Mouse (Mus musculus) hindbrain, embryonic 15.5 days (tissue): ENCODE measurements around the gene Cldn15. TPM values are rescaled to one million over a fixed set of nuclear protein-coding genes. Genes with fewer than 3 reads are reported as not detected.
"Not testable (repeated sequence)": the region's sequence is repeated elsewhere in the genome, so short reads cannot be mapped to it uniquely, and the experiment has no call there.

Source experiments
- ATAC-seq: fragments of 200-750 bp; cut with Nextera tagmentation; 2 replicates; pipeline ENCODE4 v1.8.0; 2017; ENCODE audit warnings: low read depth, moderate number of reproducible peaks, moderate TSS enrichment; ENCODE audit not compliant: low FRiP score
- H3K27ac ChIP-seq: fragments of 300-500 bp; sonication (generic); replicated peaks from 2 replicates; pipeline ENCODE4 v1.5.1; 2015; ENCODE audit warnings: mild to moderate bottlenecking, inconsistent platforms
- H3K27me3 ChIP-seq: fragments of 300-500 bp; sonication (generic); 2 replicates; pipeline ENCODE4 v1.6.1; 2015; ENCODE audit warnings: control low read depth, inconsistent platforms
- H3K36me3 ChIP-seq: fragments of 300-500 bp; sonication (generic); 2 replicates; pipeline ENCODE4 v1.6.1; 2015; ENCODE audit warnings: control low read depth, inconsistent platforms
- H3K4me1 ChIP-seq: fragments of 300-500 bp; sonication (generic); replicated peaks from 2 replicates; pipeline ENCODE4 v1.6.1; 2015; ENCODE audit warnings: control low read depth, inconsistent platforms
- H3K4me2 ChIP-seq: fragments of 300-500 bp; sonication (generic); 2 replicates; pipeline ENCODE4 v1.6.1; 2015; ENCODE audit warnings: moderate library complexity, mild to moderate bottlenecking, inconsistent platforms
- H3K4me3 ChIP-seq: fragments of 300-500 bp; sonication (generic); 2 replicates; pipeline ENCODE4 v1.5.1; 2015; ENCODE audit warnings: mild to moderate bottlenecking, inconsistent platforms
- H3K9ac ChIP-seq: fragments of 300-500 bp; sonication (generic); 2 replicates; pipeline ENCODE4 v1.6.1; 2015; ENCODE audit warnings: inconsistent platforms
- H3K9me3 ChIP-seq: fragments of 300-500 bp; sonication (generic); 2 replicates; pipeline ENCODE4 v1.6.1; 2016; ENCODE audit warnings: control low read depth, inconsistent platforms
- WGBS: fragments of 180-500 bp; shearing (Covaris S2); methylation state at CpG from one replicate; pipeline ENCODE4 v1.1.7; 2015; 5-methylcytosine and 5-hydroxymethylcytosine counted together
- polyA plus RNA-seq: library from polyadenylated mRNA; unstranded; fragments of >200 nt; fragmentation: Nextera tagmentation; extraction: Ambion mirVana; gene quantifications from 2 replicates; pipeline ENCODE4 v1.2.1, GENCODE M21; 2015

Gene Cldn15
- polyA plus RNA-seq, 1 experiment from 2014 or later = 0.19 TPM

DNA sequence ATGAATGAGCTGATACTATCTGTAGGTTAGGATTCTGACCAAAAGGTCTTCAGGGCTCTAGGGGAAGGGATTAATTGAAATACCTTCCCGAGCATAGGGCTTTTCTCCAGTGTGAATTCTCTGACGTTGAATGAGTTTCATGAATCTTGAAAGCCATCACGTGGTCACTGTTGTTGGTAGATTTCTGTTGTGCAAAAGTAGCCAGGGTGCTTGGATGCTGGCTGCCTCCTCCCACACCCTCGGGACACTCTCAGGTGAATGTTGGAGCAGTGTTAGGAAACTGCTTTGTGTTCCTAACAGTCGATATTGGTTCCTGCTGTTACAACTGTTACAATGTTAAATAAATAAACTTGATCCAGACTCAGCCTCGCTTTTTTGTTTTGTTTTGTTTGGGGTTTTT, 29.7 kb upstream of the Cldn15 start:
- H3K9me3 ChIP-seq = no peaks in the 10 kb centered on the region
- WGBS = 84% methylated on average over 6 of the region's 6 CpGs
- H3K27ac ChIP-seq = no peak overlapping the region
- no peaks in the 10 kb centered on the region for H3K27me3 ChIP-seq
- H3K9ac ChIP-seq = no peak overlapping the region
- H3K4me2 ChIP-seq = no peak overlapping the region
- H3K36me3 ChIP-seq = no peaks in the 10 kb centered on the region
- H3K4me3 ChIP-seq = no peak overlapping the region
- ATAC-seq = no peak
- no peaks in the 10 kb centered on the region for H3K4me1 ChIP-seq

DNA sequence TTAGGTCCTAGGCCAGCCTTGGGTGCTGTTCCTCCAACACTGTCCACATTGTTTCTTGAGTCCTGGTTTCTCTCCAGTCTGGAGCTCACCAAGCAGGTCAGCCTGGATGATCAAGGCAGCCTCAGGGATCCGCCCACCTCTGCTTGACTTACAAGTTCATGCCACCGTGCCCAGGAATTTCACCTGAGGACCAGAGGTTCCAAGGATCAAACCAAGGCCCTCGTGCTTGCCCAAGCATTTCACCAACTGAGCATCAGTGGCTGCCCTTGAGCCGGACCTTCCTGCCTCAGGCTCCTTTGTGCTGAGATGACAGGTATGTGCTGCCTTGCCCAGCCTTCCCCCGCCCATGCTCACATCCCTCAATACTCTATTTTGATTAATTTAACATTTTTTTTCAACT, 28.8 kb upstream of the Cldn15 start:
- Histone ChIP-seq H3K36me3 (no peaks in the 10 kb centered on the region), H3K27ac (no peak overlapping the region), H3K4me3 (no peak overlapping the region), H3K9me3 (no peaks in the 10 kb centered on the region), H3K4me1 (no peaks in the 10 kb centered on the region), H3K27me3 (no peaks in the 10 kb centered on the region), H3K9ac (no peak overlapping the region), H3K4me2 (no peak overlapping the region)
- no peak for ATAC-seq
- WGBS = 94% methylated on average over 5 of the region's 5 CpGs

DNA sequence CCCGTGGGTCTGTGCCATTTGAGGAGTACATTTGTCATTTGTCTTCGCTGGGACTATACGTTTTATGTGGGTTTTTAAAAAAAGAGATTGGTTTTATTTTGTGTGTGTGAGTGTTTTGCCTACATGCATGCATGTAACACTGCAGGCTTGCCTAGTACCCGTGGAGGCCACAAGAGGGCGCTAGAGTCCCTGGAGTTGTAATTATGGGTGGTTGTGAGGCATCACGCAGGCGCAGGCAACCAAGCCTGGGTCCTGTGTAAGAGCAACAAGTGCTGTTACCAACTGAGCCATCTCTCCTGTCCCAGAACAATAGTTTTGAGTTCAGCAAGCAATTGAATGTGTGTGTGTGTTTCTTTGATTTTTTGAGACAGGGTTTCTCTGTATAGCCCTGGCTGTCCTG, 27.1 kb upstream of the Cldn15 start:
- Histone ChIP-seq H3K4me1 (no peaks in the 10 kb centered on the region), H3K4me2 (no peak overlapping the region), H3K27ac (no peak overlapping the region), H3K36me3 (no peaks in the 10 kb centered on the region), H3K9ac (no peak overlapping the region), H3K4me3 (no peak overlapping the region), H3K27me3 (no peaks in the 10 kb centered on the region), H3K9me3 (no peaks in the 10 kb centered on the region)
- no peak for ATAC-seq
- WGBS = 67% methylated on average over 7 of the region's 7 CpGs

DNA sequence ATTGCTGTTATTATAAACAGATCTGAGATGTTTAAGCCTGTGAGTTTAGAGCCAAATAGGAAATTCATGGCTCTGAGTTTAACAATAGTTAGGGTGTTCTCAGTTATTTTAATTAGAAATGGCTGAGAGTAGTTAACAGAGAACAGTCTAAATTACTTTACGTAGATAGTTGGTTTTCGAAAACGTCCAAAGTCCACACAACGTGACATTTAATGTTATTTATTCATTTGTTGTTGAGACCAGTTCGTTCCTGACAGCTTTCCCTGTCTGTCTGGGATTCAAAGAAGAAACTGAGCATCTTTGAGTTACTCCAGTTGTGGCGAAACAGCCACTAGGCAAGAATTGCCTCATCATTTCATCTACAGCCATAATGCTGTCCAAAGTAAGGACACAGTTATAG, 26.4 kb upstream of the Cldn15 start:
- not testable (repeated sequence) for H3K36me3 ChIP-seq, H3K4me2 ChIP-seq, H3K9ac ChIP-seq, ATAC-seq, H3K9me3 ChIP-seq, H3K27me3 ChIP-seq, H3K4me1 ChIP-seq, H3K27ac ChIP-seq, H3K4me3 ChIP-seq
- WGBS = 87% methylated on average over 6 of the region's 6 CpGs

DNA sequence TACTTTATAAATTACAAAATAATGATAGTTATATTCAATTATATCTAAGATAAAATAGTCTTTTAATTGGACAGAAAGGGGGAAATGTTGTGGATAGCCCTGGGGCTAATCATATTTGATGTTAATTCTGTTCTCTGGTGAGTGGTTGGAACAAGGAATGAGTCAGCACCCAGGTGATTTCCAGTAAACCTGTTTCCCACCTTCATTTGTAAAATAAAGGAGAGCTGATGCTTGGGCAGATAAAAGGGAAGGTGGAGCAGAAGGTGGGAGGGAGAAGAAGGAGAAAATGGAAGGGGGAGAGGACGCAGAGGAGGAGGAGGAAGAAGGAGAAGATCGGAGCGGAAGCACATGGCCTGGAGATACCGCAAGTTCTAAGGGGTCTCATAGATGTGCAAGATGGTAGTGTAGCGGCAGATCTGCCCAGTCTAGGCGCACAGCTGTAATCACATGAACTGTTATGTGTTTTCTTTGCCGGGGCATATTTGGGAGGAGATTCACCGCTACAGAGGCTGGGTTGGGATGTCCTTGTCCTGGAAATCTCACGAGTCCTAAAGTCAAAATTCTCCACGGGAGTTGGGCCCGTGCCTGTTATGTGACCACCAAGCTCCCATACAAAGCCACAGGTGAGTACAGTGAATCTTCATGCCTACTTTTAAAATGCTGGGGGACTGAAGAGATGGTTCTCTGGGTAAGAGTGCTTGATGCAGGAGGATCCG, 25.4 kb upstream of the Cldn15 start:
- Histone ChIP-seq H3K27ac (no peak overlapping the region), H3K4me2 (no peak overlapping the region), H3K36me3 (no peaks in the 10 kb centered on the region), H3K4me3 (no peak overlapping the region), H3K9ac (no peak overlapping the region), H3K27me3 (no peaks in the 10 kb centered on the region), H3K4me1 (no peaks in the 10 kb centered on the region), H3K9me3 (no peaks in the 10 kb centered on the region)
- WGBS = 91% methylated on average over 12 of the region's 12 CpGs
- no peak for ATAC-seq

DNA sequence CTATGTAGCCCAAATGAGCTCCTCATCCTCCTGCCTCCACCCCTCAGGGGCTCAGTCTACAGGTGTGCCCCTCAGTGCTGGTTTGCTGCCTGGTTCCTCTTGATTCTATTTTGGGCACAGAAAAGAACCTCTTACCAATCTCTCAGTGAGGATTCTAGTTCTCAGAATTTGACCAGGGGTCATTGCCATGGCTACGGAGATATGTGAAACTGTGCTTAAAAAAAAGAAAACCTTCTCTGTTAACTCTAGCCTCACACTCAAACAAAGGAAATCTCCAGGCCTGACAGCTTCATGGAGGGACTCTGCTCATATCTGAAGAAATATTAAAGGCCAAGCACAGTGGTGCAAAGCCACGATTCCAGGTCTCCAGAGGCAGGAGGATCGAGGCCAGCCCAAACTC, 23.6 kb upstream of the Cldn15 start:
- no peak overlapping the region for H3K4me2 ChIP-seq
- H3K9ac ChIP-seq = no peak overlapping the region
- no peak overlapping the region for H3K27ac ChIP-seq
- H3K27me3 ChIP-seq = no peaks in the 10 kb centered on the region
- H3K36me3 ChIP-seq = no peaks in the 10 kb centered on the region
- ATAC-seq = no peak
- no peak overlapping the region for H3K4me3 ChIP-seq
- 78% methylated on average over 3 of the region's 3 CpGs for WGBS
- H3K9me3 ChIP-seq = no peaks in the 10 kb centered on the region
- H3K4me1 ChIP-seq = no peaks in the 10 kb centered on the region

DNA sequence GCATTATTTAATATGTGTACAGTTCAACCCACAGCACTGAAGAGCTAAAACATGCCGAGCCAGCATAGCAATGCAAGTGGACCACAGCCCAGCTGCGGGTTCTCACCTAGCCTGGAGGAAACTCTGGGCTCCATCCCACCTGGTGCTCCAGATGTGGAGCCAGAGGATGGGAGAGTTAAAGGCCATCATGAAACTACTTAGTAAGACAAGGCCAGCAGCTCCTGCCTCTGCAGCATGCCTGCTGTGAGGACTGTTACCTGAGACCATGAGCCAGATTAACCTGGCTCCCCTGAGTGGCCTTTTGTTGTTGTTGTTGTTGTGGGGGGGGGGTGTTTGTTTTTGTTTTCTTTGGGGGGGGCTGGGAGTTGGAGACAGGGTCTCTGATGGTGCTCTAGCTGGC, 23.0 kb upstream of the Cldn15 start:
- no peaks in the 10 kb centered on the region for H3K36me3 ChIP-seq
- no peak overlapping the region for H3K27ac ChIP-seq
- 78% methylated on average over 2 of the region's 2 CpGs for WGBS
- H3K4me1 ChIP-seq = no peaks in the 10 kb centered on the region
- no peak overlapping the region for H3K9ac ChIP-seq
- no peaks in the 10 kb centered on the region for H3K27me3 ChIP-seq
- H3K9me3 ChIP-seq = no peaks in the 10 kb centered on the region
- no peak overlapping the region for H3K4me3 ChIP-seq
- no peak for ATAC-seq
- no peak overlapping the region for H3K4me2 ChIP-seq

DNA sequence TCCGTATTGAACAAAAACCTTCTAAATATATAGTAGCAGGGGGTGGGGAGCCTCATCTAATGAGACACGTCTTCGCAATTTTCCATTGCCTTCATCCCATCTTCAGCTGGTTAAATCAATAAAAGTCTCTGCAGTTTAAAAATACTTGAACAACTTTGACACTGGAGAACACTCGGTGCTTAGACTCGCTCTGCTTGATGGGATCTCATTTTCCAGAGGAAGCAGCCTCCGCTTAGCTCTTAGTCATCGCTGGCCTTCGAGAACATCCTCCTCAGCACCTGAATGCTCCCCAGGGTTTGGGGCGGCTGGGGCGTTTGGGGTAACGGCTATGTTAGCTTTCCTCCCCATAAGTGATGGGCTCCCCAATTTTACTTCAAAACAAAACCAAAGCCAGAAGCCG, 21.3 kb upstream of the Cldn15 start:
- Histone ChIP-seq H3K4me2 (no peak overlapping the region), H3K27ac (no peak overlapping the region), H3K9ac (no peak overlapping the region), H3K27me3 (no peaks in the 10 kb centered on the region), H3K36me3 (no peaks in the 10 kb centered on the region), H3K9me3 (no peaks in the 10 kb centered on the region), H3K4me1 (no peaks in the 10 kb centered on the region), H3K4me3 (no peak overlapping the region)
- ATAC-seq = no peak
- WGBS = 86% methylated on average over 12 of the region's 12 CpGs

DNA sequence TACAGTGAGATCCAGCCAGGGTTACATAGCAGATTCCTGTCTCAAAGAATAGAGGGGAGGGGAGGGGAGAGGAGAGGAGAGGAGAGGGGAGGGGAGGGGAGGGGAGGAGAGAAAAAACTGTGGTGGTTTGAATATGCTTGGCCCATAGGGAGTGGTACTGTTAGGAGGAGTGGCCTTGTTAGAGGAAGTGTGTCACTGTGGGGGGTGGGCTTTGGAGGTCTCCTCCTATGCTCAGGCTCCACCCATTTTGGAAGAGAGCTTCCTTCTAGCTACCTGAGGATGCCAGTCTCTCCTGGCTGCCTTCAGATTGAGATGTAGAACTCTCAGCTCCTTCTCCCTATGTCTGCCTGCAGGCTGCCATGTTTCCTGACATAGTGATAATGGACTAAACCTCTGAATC, 18.5 kb upstream of the Cldn15 start:
- Histone ChIP-seq H3K9ac (no peak overlapping the region), H3K36me3 (no peaks in the 10 kb centered on the region), H3K9me3 (no peaks in the 10 kb centered on the region), H3K27ac (no peak overlapping the region), H3K4me2 (no peak overlapping the region), H3K27me3 (no peaks in the 10 kb centered on the region), H3K4me3 (no peak overlapping the region), H3K4me1 (no peaks in the 10 kb centered on the region)
- no peak for ATAC-seq

DNA sequence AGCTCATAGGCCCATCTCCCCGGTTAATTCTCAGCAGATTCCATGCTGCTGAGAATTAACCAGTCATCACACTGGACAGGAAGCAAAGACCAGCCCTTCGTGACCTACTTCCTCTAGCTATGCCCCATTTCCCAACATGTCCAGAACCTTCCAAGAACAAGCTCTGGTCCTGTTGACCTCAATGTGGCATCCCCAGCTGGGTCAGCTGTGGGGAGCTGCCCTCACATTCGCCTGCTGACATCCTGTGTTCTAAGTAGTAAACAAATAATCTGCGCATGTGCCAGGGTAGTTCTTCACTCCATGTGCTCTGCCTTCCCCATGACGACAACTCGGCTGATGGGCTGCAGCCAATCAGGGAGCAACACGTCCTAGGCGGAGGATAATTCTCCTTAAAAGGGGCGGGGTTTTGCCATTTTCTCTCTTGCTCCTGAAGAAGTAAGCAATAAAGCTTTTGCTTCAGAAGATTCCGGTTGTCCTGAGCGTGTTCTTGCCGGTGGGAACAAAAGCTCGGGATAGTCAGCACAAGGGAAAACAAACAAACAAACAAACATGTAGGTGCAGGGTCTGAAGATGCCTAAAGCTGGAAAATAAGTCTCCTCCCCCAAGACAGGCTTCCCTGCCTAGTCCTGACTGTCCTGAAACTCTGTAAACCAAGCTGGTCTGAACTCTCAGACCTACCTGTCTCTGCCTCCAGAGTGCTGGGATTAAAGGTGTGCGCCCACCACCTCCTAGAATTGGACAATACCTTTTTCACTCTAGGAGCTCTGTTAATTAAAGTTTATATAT, 16.7 kb upstream of the Cldn15 start:
- H3K27me3 ChIP-seq, ATAC-seq, H3K9ac ChIP-seq, H3K9me3 ChIP-seq, H3K4me2 ChIP-seq, H3K27ac ChIP-seq, H3K4me3 ChIP-seq, H3K36me3 ChIP-seq: not testable (repeated sequence)
- H3K4me1 ChIP-seq = peaks cover 11% of the 10 kb centered on the region
- 83% methylated on average over 14 of the region's 14 CpGs for WGBS

DNA sequence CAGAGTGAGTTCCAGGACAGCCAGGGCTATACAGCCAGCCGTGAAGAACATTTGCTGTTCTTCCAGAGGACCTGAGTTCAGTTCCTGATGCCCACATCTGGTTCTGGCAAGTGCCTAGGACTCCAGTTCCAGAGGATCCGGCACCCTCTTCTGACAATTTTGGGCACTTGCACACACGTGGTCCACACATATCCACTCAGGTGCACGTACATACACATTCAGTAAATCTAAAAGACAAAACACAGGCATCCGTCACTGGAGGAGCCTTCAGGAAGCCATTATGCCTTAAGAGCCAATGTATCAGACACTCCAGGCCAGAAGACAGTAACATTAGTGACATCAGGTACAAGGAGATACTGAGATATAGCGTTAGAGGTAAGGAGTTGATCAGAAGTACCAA, 15.9 kb upstream of the Cldn15 start:
- Histone ChIP-seq H3K36me3 (peaks cover 2% of the 10 kb centered on the region; the same call in 1 of the 2 replicates), H3K4me2 (no peak overlapping the region), H3K27me3 (no peaks in the 10 kb centered on the region), H3K9ac (no peak overlapping the region), H3K27ac (no peak overlapping the region), H3K4me1 (peaks cover 19% of the 10 kb centered on the region), H3K9me3 (no peaks in the 10 kb centered on the region), H3K4me3 (no peak overlapping the region)
- 94% methylated on average over 6 of the region's 6 CpGs for WGBS
- no peak for ATAC-seq

DNA sequence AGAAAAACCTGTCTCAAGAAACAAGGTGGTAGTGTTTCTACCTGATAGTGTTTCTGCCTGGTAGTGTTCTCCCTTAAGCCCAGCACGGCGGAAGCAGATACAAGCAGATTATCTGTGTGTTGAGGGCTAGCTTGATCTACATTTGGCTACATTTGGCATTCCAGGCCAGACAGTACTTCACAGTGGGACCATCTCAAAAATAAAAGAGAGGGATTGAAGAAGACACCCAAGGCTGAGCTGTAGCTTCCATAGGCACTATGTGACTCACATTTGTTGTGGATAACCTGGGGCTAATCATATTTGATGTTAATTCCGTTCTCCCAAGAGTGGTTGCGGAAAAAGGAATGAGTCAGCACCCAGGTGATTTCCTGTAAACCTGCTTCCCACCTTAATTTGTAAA, 14.3 kb upstream of the Cldn15 start:
- 80% methylated on average over 4 of the region's 4 CpGs for WGBS
- no peaks in the 10 kb centered on the region for H3K9me3 ChIP-seq
- no peak for ATAC-seq
- H3K27me3 ChIP-seq = no peaks in the 10 kb centered on the region
- H3K4me2 ChIP-seq = peak overlapping the region; percentile 76; the same call in 1 of the 2 replicates
- H3K27ac ChIP-seq = no peak overlapping the region
- no peak overlapping the region for H3K9ac ChIP-seq
- H3K4me3 ChIP-seq = no peak overlapping the region
- H3K4me1 ChIP-seq = peaks cover 23% of the 10 kb centered on the region
- peaks cover 5% of the 10 kb centered on the region; the same call in 1 of the 2 replicates for H3K36me3 ChIP-seq
